Mouse (Mus musculus) olfactory bulb, adult 2 months (tissue): ENCODE results near the gene Cyb561d2. TPM values are rescaled to one million over a fixed set of nuclear protein-coding genes. Genes with fewer than 3 reads are reported as not detected.
A peak's percentile ranks its signal among the peaks of the same experiment; 100 is the strongest.

Source experiments
- H3K27ac ChIP-seq: fragments of 200-500 bp; 2 replicates; pipeline ENCODE4 v1.5.1; 2012; ENCODE audit warnings: low read depth, low read length; ENCODE audit not compliant: insufficient read depth
- H3K4me1 ChIP-seq: fragments of 200-500 bp; 2 replicates; pipeline ENCODE4 v1.6.1; 2012; ENCODE audit warnings: low read length; ENCODE audit not compliant: control insufficient read depth, insufficient read depth
- H3K4me3 ChIP-seq: fragments of 200-500 bp; 2 replicates; pipeline ENCODE4 v1.5.1; 2012; ENCODE audit warnings: mild to moderate bottlenecking, low read depth, low read length, moderate library complexity; ENCODE audit not compliant: insufficient read depth
- CTCF ChIP-seq: fragments of 200-500 bp; IDR thresholded peaks from 2 replicates; pipeline ENCODE4 v1.5.1; 2012; ENCODE audit warnings: low read depth, mild to moderate bottlenecking, low read length, moderate library complexity; ENCODE audit not compliant: insufficient read depth
- POLR2A ChIP-seq: fragments of 200-500 bp; IDR thresholded peaks from 2 replicates; pipeline ENCODE4 v1.6.1; 2012; ENCODE audit warnings: mild to moderate bottlenecking, low read depth, low read length, moderate library complexity; ENCODE audit not compliant: insufficient read depth
- WGBS: fragments of 180-500 bp; shearing (Covaris S2); methylation state at CpG from one replicate; pipeline ENCODE4 v1.1.7; 2018; 5-methylcytosine and 5-hydroxymethylcytosine counted together
- polyA plus RNA-seq: library from polyadenylated mRNA; stranded (reverse); fragments of >200 nt; gene quantifications from 2 replicates; pipeline ENCODE4 v1.2.4, GENCODE M21; 2012; ENCODE audit warnings: low replicate concordance; ENCODE audit not compliant: missing spikeins, insufficient read depth, insufficient read length

Gene Cyb561d2
- polyA plus RNA-seq, 1 experiment: not detected

DNA sequence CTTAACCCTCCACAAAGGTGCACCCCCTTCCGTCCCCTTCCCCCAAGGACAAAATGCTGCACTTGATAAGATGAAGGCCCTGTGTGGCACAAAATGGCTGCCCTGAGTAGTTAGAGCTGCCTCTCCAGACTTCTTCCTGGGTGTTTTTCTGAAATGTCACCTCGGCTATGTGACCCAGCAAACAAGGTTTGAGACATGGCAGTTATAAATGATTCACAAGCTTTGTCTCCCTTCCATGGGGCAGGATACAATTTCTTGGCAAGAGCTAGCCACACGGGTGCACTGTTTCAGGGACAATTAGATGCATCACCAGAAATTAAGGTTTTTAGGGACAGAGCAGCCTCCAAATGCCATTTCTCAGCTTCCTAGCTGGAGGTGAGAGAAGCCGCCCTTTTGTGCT, 1.6 kb downstream of the Cyb561d2 start:
- Histone ChIP-seq H3K4me3 (no peak overlapping the region), H3K27ac (no peak overlapping the region), H3K4me1 (peaks cover 36% of the 10 kb centered on the region)
- WGBS: 67% methylated on average over 4 of the region's 4 CpGs
- no peak for TF ChIP-seq CTCF
- no peak for TF ChIP-seq POLR2A

DNA sequence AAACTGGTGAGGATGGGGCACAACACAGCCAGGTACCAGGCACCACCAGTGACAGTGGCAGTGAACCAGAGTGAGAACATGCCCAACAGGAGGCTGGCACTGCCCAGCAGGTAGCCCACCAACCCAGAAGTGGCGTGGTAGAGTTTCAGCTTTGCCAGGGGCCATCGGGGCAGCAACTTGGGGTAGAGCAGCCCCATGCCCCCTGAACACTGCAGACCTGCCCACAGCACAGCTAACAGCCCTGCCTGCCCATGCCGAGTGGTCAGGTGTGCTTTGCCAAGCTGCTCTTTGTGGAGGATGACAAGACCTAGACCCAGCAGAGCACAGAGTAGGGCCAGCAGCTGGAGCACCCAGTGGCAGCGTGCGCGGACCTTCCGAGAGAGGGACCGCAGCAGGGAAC, 2.1 kb downstream of the Cyb561d2 start:
- Histone ChIP-seq H3K4me1 (peaks cover 35% of the 10 kb centered on the region), H3K27ac (no peak overlapping the region), H3K4me3 (no peak overlapping the region)
- 93% methylated on average over 8 of the region's 8 CpGs for WGBS
- TF ChIP-seq POLR2A (no peak), CTCF (no peak)

DNA sequence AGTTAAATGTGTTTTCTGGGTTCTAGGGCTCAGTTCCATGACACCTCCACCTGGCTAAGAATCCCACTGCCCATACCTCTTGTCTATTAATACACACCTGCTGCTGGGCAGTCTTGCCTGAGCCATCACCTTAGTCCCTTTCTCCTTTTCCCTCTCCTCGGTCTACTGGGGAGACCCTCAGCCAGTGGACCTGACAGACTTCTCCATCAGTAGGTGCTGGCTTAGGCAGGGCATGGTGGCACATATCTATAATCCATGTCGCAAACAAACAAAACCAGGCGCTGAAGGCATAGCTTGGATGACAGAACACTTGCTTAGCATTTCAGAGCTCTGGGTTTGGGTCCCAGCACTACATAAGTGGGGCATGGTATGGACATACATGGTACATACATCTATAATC, 3.3 kb downstream of the Cyb561d2 start:
- 93% methylated on average over 3 of the region's 3 CpGs for WGBS
- TF ChIP-seq POLR2A: no peak
- no peak for TF ChIP-seq CTCF
- Histone ChIP-seq H3K4me1 (peaks cover 34% of the 10 kb centered on the region), H3K27ac (no peak overlapping the region), H3K4me3 (no peak overlapping the region)

DNA sequence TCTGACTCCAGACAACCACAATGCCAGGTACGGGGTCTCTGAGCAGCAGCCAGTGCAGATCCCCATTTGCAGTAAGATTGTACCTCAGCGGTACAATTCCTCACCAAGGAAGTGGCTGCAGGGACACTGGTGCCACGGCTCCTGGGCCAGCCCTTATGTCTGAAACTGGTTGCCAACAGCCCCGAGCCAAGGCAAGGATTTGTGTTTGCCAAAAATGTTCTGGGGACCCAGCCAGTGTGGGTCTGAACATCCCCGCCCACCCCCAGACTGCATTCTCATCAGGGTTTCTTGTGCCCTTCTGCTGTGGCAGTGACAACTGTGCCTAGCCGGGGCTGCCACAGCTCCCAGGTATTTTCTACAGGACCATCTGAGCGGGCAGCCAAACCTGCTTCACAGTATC, 3.8 kb downstream of the Cyb561d2 start:
- H3K4me1 ChIP-seq: peaks cover 34% of the 10 kb centered on the region

DNA sequence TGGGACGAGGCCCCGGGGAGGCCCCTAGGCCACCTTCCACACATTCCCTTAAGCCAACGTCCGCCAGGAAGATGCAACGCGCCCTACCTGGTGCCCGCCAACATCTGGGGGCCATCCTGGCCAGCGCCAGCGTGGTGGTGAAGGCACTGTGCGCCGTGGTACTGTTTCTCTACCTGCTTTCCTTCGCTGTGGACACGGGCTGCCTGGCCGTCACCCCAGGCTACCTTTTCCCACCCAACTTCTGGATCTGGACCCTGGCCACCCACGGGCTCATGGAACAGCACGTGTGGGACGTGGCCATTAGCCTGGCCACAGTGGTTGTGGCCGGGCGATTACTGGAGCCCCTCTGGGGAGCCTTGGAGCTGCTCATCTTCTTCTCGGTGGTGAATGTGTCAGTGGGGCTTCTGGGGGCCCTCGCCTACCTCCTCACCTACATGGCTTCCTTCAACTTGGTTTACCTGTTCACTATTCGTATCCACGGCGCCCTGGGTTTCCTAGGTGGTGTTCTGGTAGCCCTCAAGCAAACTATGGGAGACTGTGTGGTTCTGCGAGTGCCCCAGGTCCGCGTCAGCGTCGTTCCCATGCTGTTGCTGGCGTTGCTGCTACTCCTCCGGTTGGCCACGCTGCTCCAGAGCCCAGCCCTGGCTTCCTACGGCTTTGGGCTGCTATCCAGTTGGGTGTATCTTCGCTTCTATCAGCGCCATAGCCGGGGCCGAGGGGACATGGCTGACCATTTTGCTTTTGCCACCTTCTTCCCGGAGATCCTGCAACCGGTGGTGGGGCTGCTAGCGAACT, 7.4 kb downstream of the Cyb561d2 start:
- under 1% methylated on average over 40 of the region's 40 CpGs for WGBS
- peak overlapping the region; percentile 78 for H3K4me3 ChIP-seq

More for the DNA sequence above, 3.8 kb downstream of the Cyb561d2 start:
- Histone ChIP-seq H3K4me3 (no peak overlapping the region), H3K27ac (no peak overlapping the region)
- TF ChIP-seq CTCF (no peak), POLR2A (no peak)
- WGBS: 52% methylated on average over 7 of the region's 7 CpGs

DNA sequence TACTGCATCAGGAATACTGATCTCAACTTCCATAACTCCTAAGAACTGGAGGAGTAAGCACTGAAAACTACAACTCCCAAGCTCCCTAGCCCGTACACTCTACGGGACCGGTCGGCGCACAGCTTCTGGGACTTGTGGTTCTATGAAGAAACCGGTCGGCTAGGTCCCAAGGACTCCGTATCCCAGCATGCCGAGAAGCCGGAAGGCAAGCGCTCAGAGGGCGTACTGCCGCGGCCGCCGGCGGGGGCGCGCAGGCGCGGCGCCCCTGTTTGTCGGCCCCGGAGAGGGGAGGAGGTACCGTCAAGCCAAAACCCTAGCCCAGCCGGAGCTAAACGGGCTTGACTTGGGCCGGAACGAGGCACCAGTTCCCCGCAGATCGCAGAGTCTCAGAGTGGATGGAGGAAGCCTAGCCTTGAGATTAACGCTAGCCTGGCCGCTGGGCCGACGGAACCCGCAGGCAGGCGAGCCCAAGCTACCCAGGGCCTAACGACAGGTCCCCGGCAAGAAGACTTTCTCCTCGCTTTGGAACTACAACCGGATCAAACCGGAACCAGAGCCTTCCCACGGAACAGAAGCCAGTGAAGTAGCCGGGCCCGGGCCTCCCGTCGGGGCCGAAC, 8.1 kb downstream of the Cyb561d2 start, which contains the start of gene Tmem115:
TSS of gene Tmem115 (plus strand) at position 155 of the 617 bp plus-strand sequence.
- WGBS: under 1% methylated on average over 48 of the region's 48 CpGs
- Histone ChIP-seq H3K4me1 (peaks cover 25% of the 10 kb centered on the region), H3K4me3 (peak within 1 kb of the TSS; percentile 78), H3K27ac (peak within 1 kb of the TSS; percentile 72; the same call in 1 of the 2 replicates)
- TF ChIP-seq CTCF (0 out of 2 replicates have a peak, but pooled peaks have one; percentile 19), POLR2A (peak; percentile 72)

More for the DNA sequence above, 7.4 kb downstream of the Cyb561d2 start:
- no peak for TF ChIP-seq CTCF
- Histone ChIP-seq H3K4me1 (peaks cover 25% of the 10 kb centered on the region), H3K27ac (no peak overlapping the region)

GRCm38 (mm10) chr9:107526198-107527026, 15.6 kb downstream of the Cyb561d2 start:
- peaks cover 15% of the 10 kb centered on the region for H3K4me1 ChIP-seq
- TF ChIP-seq POLR2A (no peak), CTCF (no peak)
- H3K27ac ChIP-seq: no peak overlapping the region
- H3K4me3 ChIP-seq: peak overlapping the region; percentile 17
- WGBS: 10% methylated on average over 44 of the region's 44 CpGs

DNA sequence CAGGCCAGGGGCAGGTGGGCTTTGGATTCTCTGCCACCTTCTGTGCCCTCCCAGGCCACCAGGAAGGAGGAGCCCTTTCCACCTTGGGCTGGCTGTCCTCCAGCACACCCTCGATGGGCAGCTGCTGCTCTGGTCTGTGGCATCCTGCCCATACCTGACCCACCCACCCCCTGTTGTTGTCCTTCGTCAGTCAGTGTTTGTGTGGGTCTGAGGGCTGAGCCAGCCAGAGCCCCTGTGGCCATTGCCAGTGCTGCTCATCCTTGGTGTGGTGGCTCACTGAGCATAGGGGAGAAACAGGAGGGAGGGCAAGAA, 19.6 kb downstream of the Cyb561d2 start:
- 56% methylated on average over 2 of the region's 2 CpGs for WGBS
- TF ChIP-seq CTCF (no peak), POLR2A (no peak)
- Histone ChIP-seq H3K27ac (no peak overlapping the region), H3K4me1 (peaks cover 15% of the 10 kb centered on the region), H3K4me3 (no peak overlapping the region)

GRCm38 (mm10) chr9:107521711-107522399, 20.1 kb downstream of the Cyb561d2 start:
- Histone ChIP-seq H3K4me1 (peaks cover 12% of the 10 kb centered on the region), H3K27ac (no peak overlapping the region), H3K4me3 (no peak overlapping the region)
- 49% methylated on average over 25 of the region's 25 CpGs for WGBS
- TF ChIP-seq CTCF: no peak
- no peak for TF ChIP-seq POLR2A
